Mouse (Mus musculus) bone marrow, adult 2 months (tissue): ENCODE data around the gene Ccdc124. TPM values are rescaled to one million over a fixed set of nuclear protein-coding genes. Genes with fewer than 3 reads are reported as not detected.

Source experiments
- H3K27ac ChIP-seq: fragments of 200-500 bp; 2 replicates; pipeline ENCODE4 v1.5.1; 2012; ENCODE audit warnings: low read depth, mild to moderate bottlenecking, control low read depth, inconsistent platforms, low read length; ENCODE audit not compliant: control insufficient read depth, poor library complexity, insufficient read depth
- H3K4me1 ChIP-seq: fragments of 200-500 bp; 2 replicates; pipeline ENCODE4 v1.6.1; 2011; ENCODE audit warnings: low read length; ENCODE audit not compliant: control insufficient read depth, insufficient read depth
- H3K4me3 ChIP-seq: fragments of 200-500 bp; replicated peaks from 2 replicates; pipeline ENCODE3; 2011; ENCODE audit warnings: mild to moderate bottlenecking, low read depth, low read length, control low read depth; ENCODE audit not compliant: control insufficient read depth
- CTCF ChIP-seq: fragments of 200-500 bp; IDR thresholded peaks from 2 replicates; pipeline ENCODE4 v1.5.1; 2011; ENCODE audit warnings: low read length, control low read depth; ENCODE audit not compliant: control insufficient read depth, insufficient read depth
- POLR2A ChIP-seq: fragments of 200-500 bp; IDR thresholded peaks from 2 replicates; pipeline ENCODE4 v1.6.1; 2011; ENCODE audit warnings: low read depth, mild to moderate bottlenecking, control low read depth, low read length, borderline replicate concordance; ENCODE audit not compliant: control insufficient read depth
- WGBS: fragments of 180-500 bp; shearing (Covaris S2); methylation state at CpG from one replicate; pipeline ENCODE4 v1.1.7; 2018; 5-methylcytosine and 5-hydroxymethylcytosine counted together
- polyA plus RNA-seq: library from polyadenylated mRNA; stranded (reverse); fragments of >200 nt; gene quantifications from 2 replicates; pipeline ENCODE4 v1.2.4, GENCODE M21; 2011; ENCODE audit warnings: low replicate concordance; ENCODE audit not compliant: missing spikeins, insufficient read depth, insufficient read length

Ccdc124 gene
- polyA plus RNA-seq, 1 experiment: 41.7 TPM

DNA sequence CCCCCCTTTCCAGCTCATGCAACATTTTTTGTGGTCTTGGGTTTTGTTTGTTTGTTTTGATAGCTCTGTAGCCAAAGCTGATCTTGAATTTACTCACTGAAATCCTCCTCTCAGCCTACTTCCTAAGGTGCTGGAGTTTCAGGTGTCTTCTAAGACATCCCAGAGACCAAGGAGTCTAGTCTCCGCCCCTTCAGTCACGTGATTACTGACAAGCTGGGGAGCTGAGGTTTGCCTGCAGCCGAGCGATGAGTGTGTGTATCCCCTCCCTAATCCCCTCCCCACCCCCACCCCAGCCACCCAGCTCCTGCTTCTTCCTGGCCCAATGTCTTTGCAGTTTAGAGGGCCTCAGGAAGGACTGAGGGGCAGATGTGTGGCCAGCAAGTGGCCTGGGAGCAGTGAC is 16.2 kb downstream of the Ccdc124 start:
- 49% methylated on average over 4 of the region's 4 CpGs for WGBS
- peaks cover 3% of the 10 kb centered on the region; the same call in 1 of the 2 replicates for H3K4me1 ChIP-seq
- no peak for TF ChIP-seq POLR2A
- no peak for TF ChIP-seq CTCF

DNA sequence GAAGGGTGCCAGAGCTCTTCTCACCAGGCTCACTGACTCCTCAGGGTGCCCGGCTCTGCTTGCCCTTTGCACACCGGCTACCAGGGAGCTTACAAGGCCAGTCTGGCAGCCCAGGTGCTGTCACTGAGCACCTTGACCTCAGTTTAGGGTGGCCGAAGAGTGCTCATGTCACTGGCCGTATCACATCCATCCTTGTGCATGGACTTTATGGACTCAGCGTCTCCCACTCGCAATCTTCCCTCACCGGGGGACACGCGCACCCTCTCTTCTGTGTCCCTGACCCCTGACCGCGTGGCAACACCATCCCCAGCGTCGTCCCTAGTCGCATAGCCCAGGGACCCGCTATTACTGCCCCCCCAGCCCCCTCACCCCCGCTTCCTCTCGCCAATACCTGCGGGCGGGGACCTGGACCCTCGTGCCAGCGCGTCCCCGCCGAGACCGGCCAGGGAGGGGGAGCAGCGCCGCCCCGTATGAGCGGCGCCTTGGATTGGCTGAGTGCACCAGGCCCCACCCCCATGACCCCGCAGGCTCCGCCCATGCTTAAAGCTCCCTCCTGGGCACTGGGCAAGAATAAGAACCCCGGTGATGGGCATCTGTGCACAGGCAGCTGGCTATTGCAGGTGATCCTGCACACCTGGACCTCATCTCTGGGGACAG is 17.1 kb downstream of the Ccdc124 start:
- no peak overlapping the region; the same call in 1 of the 2 replicates for H3K27ac ChIP-seq
- WGBS: 17% methylated on average over 33 of the region's 33 CpGs
- H3K4me1 ChIP-seq: peaks cover 3% of the 10 kb centered on the region; the same call in 1 of the 2 replicates
- H3K4me3 ChIP-seq: no peak overlapping the region
- TF ChIP-seq CTCF (no peak), POLR2A (no peak)

More for the DNA sequence above, 16.2 kb downstream of the Ccdc124 start:
- no peak overlapping the region for H3K27ac ChIP-seq
- no peak overlapping the region for H3K4me3 ChIP-seq

DNA sequence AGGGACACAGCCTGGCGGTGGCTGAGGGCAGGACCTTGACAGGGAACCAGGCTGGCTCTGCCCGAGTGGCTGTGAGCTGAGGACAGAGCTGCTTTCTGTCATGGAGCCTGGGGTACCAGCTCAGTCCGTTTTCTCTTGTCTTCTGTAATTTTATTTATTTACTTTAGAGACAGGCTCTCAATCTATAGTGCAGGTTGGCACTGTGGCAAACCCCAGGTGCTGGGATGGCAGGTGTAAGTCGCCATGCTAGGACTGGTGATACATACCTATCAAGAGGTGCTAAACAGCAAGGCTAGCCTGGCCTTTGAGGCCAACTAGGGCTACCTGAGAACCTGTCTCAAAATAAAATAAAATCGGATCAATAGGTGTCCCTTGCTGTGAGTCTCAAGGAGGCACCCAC is 17.7 kb downstream of the Ccdc124 start:
- TF ChIP-seq CTCF: no peak
- no peak overlapping the region for H3K27ac ChIP-seq
- WGBS: 75% methylated on average over 5 of the region's 5 CpGs

DNA sequence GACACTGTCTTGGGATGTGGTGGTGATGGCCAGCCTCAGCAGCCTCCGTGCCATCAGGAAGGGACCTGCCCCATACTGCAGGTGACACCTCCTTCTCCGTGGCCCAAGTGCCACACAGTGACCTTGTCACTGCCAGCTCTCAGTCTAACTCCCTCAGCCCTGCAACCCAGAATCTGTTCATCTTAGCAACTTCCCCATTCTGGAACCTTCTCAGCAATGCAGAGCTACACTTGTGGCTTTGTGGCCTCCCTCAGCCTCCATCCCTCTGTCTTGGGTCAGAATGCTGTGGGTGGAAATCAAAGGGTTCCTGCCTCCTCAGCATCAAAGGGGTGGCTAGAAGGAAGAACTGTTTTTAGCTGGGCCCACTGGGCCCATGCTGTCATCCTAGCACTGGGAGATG is 19.9 kb downstream of the Ccdc124 start:
- Histone ChIP-seq H3K4me3 (no peak overlapping the region), H3K4me1 (peaks cover 3% of the 10 kb centered on the region; the same call in 1 of the 2 replicates), H3K27ac (no peak overlapping the region)
- 0% methylated on average over 2 of the region's 2 CpGs for WGBS
- TF ChIP-seq POLR2A (no peak), CTCF (no peak)

More for the DNA sequence above, 17.7 kb downstream of the Ccdc124 start:
- Histone ChIP-seq H3K4me3 (no peak overlapping the region), H3K4me1 (peaks cover 3% of the 10 kb centered on the region; the same call in 1 of the 2 replicates)

DNA sequence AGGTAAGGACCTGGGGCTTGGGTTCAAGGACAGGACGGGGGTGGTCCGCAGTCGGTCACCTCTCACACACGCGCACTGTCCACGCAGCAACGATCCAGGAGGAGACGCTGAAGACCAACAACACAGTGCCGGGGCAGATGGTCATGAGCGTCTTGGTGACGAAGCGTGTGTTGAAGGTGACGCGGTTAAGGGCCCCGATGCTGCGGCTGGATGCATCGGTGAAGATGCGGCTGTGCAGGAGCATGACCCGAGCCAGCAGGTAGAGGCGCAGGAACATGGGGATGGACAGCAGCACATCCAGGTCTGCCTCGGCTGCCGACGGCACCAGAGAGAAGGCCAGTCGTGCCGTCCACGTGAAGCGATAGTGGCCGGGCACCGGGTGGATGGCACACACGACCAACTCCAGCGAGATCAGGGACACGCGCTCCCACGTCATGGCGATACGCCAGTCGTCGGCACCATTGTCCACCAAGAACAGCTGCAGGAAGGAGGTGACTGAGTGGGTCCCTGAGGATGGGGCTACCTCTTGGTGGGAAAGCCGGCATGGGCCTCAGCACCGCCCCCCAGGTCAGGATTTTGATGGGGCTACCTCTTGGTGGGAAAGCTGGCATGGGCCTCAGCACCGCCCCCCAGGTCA is 21.0 kb downstream of the Ccdc124 start:
- no peak overlapping the region for H3K4me3 ChIP-seq
- 92% methylated on average over 41 of the region's 41 CpGs for WGBS
- TF ChIP-seq POLR2A (no peak), CTCF (no peak)
- H3K27ac ChIP-seq: no peak overlapping the region
- H3K4me1 ChIP-seq: peaks cover 3% of the 10 kb centered on the region; the same call in 1 of the 2 replicates

DNA sequence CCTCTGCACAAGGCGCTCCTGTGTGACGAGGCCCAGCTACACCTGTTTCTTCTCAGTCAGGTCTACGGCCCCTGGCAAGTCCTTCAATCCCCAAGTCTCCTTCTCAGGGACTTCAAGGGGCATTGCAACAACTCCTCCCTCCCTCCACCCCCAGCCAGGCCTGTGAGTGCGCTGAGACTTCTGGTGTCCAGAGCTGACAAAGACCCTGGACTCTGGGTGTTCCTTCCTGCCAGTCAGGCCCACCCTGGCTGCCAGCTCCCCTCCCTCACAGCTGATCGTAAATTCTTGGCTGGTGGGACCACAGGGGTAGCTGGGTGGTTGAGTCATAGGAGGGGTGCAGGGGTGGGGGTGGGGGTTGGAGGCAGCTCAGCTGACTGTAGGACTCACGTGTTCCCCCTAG is 21.9 kb downstream of the Ccdc124 start:
- peaks cover 3% of the 10 kb centered on the region; the same call in 1 of the 2 replicates for H3K4me1 ChIP-seq
- 76% methylated on average over 6 of the region's 6 CpGs for WGBS
- TF ChIP-seq POLR2A (no peak), CTCF (no peak)
- H3K4me3 ChIP-seq: no peak overlapping the region
- H3K27ac ChIP-seq: no peak overlapping the region

DNA sequence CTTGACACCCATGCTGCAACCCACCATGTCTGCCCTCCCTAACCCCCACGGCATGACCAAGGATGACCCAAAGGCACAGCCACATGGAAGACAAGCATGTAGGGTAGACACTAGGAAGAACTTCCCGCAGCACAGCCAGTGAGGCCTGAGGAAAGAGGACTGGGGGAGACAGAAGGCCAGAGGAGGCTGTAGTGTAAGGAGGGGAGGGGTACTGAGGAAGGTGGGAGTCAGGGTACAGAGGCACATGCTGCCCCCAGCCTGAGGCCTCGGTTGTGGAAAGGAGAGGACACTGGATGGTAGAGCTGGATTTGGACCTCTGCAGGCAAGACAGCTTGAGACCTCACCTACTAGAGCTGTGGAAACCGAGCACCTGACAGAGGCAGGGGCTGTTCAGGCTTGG is 22.8 kb downstream of the Ccdc124 start:
- 77% methylated on average over 4 of the region's 4 CpGs for WGBS
- TF ChIP-seq CTCF (no peak), POLR2A (no peak)
- Histone ChIP-seq H3K4me3 (no peak overlapping the region), H3K27ac (no peak overlapping the region), H3K4me1 (peaks cover 2% of the 10 kb centered on the region; the same call in 1 of the 2 replicates)

DNA sequence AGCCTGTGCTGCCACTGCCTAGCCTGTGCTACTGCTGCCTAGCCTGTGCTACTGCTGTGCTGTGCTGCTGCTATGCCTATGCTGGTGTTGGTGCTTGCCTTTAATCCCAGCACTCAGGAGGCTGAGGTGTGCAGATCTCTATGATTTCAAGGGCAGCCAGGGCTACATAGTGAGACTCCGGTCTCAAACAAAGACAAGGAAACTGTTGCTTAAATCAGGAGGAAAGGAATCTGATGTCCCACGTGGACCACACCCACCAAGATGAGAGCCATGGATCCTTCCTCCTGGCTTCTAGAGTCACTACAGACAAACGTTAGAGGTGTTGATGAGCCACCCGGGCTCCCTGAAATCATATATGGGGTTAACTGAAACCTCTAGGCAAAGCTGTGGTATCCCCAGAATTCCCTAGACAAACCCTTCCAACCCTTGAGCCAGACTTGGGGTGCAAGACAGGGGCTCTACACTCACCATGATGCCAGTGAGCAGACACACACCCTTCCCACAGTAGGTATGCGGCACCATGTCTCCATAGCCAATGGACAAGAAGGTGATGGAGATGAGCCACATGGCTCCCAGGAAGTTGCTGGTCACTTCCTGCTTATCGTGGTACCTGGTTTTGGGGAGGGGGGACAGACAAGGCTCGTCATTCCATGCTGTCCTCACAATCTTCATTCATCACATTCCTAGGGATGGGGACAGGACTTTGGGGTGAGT is 23.4 kb downstream of the Ccdc124 start:
- WGBS: 69% methylated on average over 7 of the region's 7 CpGs
- Histone ChIP-seq H3K4me3 (no peak overlapping the region), H3K4me1 (peaks cover 2% of the 10 kb centered on the region; the same call in 1 of the 2 replicates), H3K27ac (no peak overlapping the region)
- no peak for TF ChIP-seq POLR2A
- no peak for TF ChIP-seq CTCF
